Mouse (Mus musculus) cerebellum, adult (tissue): ENCODE measurements around the gene Ube2h.

Experiments
- ATAC-seq: cut with Nextera tagmentation; 2 replicates; pipeline ENCODE4 v1.9.2; 2017; ENCODE audit warnings: mild to moderate bottlenecking, moderate library complexity, mixed read lengths; ENCODE audit not compliant: insufficient number of reproducible peaks, low FRiP score, low TSS enrichment

The Ube2h gene

GRCm38 (mm10) chr6:30172820-30173550 lies 131.4 kb downstream of the Ube2h start:
- ATAC-seq: no peak

- ATAC-seq: no peak
These were observed 131.9 kb downstream of the Ube2h start for GRCm38 (mm10) chr6:30172441-30172819.

- no peak for ATAC-seq
These were observed 132.4 kb downstream of the Ube2h start for GRCm38 (mm10) chr6:30171967-30172366.

GRCm38 (mm10) chr6:30171226-30171625 lies 133.1 kb downstream of the Ube2h start:
- ATAC-seq: no peak

- no peak for ATAC-seq
These were observed 135.2 kb downstream of the Ube2h start for GRCm38 (mm10) chr6:30169148-30169547.

- no peak for ATAC-seq
These were observed 136.1 kb downstream of the Ube2h start for GRCm38 (mm10) chr6:30168275-30168674.

GRCm38 (mm10) chr6:30167192-30167591 lies 137.1 kb downstream of the Ube2h start:
- ATAC-seq: no peak

GRCm38 (mm10) chr6:30166349-30166748 lies 138.0 kb downstream of the Ube2h start:
- no peak for ATAC-seq

GRCm38 (mm10) chr6:30162091-30162490 lies 142.2 kb downstream of the Ube2h start:
- ATAC-seq: no peak

GRCm38 (mm10) chr6:30161618-30162017 lies 142.7 kb downstream of the Ube2h start:
- no peak for ATAC-seq
